Mouse (Mus musculus) liver, embryonic 13.5 days (tissue): ENCODE results near the gene Dppa2. TPM values are rescaled to one million over a fixed set of nuclear protein-coding genes. Genes with fewer than 3 reads are reported as not detected.
"Not testable (repeated sequence)": the region's sequence is repeated elsewhere in the genome, so short reads cannot be mapped to it uniquely, and the experiment has no call there.

Source experiments
- ATAC-seq: fragments of 200-750 bp; cut with Nextera tagmentation; 2 replicates; pipeline ENCODE4 v1.8.0; 2017; ENCODE audit warnings: low read depth, mild to moderate bottlenecking, moderate number of reproducible peaks, moderate library complexity
- DNase-seq: peaks from one replicate; pipeline ENCODE4 v3.0.0; 2022
- H3K27ac ChIP-seq: fragments of 300-500 bp; sonication (generic); 2 replicates; pipeline ENCODE4 v1.5.1; 2015; ENCODE audit warnings: moderate library complexity, mild to moderate bottlenecking, inconsistent platforms
- H3K27me3 ChIP-seq: fragments of 300-500 bp; sonication (generic); 2 replicates; pipeline ENCODE4 v1.6.1; 2015; ENCODE audit warnings: mild to moderate bottlenecking, inconsistent platforms
- H3K36me3 ChIP-seq: fragments of 300-500 bp; sonication (generic); 2 replicates; pipeline ENCODE4 v1.6.1; 2015; ENCODE audit warnings: mild to moderate bottlenecking, inconsistent platforms
- H3K4me1 ChIP-seq: fragments of 300-500 bp; sonication (generic); replicated peaks from 2 replicates; pipeline ENCODE4 v1.6.1; 2015; ENCODE audit warnings: inconsistent platforms
- H3K4me2 ChIP-seq: fragments of 300-500 bp; sonication (generic); 2 replicates; pipeline ENCODE4 v1.6.1; 2015; ENCODE audit warnings: inconsistent platforms, mild to moderate bottlenecking, moderate library complexity
- H3K4me3 ChIP-seq: fragments of 300-500 bp; sonication (generic); replicated peaks from 2 replicates; pipeline ENCODE4 v1.5.1; 2015; ENCODE audit warnings: mild to moderate bottlenecking, inconsistent platforms
- H3K9ac ChIP-seq: fragments of 300-500 bp; sonication (generic); 2 replicates; pipeline ENCODE4 v1.6.1; 2015; ENCODE audit warnings: mild to moderate bottlenecking, inconsistent platforms
- H3K9me3 ChIP-seq: fragments of 300-500 bp; sonication (generic); replicated peaks from 2 replicates; pipeline ENCODE4 v1.6.1; 2016; ENCODE audit warnings: inconsistent platforms
- WGBS: fragments of 180-500 bp; shearing (Covaris S2); methylation state at CpG from one replicate; pipeline ENCODE4 v1.1.7; 2015; ENCODE audit not compliant: insufficient replicate concordance; 5-methylcytosine and 5-hydroxymethylcytosine counted together
- polyA plus RNA-seq: library from polyadenylated mRNA; unstranded; fragments of >200 nt; fragmentation: Nextera tagmentation; extraction: Ambion mirVana; gene quantifications from 2 replicates; pipeline ENCODE4 v1.2.1, GENCODE M21; 2015

The Dppa2 gene
- polyA plus RNA-seq, 1 experiment from 2014 or later: not detected

- Histone ChIP-seq H3K27ac (no peak overlapping the region), H3K4me3 (no peak overlapping the region), H3K36me3 (no peaks in the 10 kb centered on the region), H3K27me3 (no peaks in the 10 kb centered on the region), H3K4me1 (no peaks in the 10 kb centered on the region), H3K9me3 (no peaks in the 10 kb centered on the region), H3K9ac (no peak overlapping the region), H3K4me2 (no peak overlapping the region)
- ATAC-seq (no peak), DNase-seq (no peak)
- 60% methylated on average over 3 of the region's 3 CpGs for WGBS
These were observed 275 bp downstream of the Dppa2 start for GRCm38 (mm10) chr16:48303983-48304382.

GRCm38 (mm10) chr16:48308916-48309315, 5.2 kb downstream of the Dppa2 start:
- not testable (repeated sequence) for H3K4me3 ChIP-seq, DNase-seq, H3K27me3 ChIP-seq, H3K4me2 ChIP-seq, H3K27ac ChIP-seq, H3K4me1 ChIP-seq, H3K9ac ChIP-seq, ATAC-seq, H3K36me3 ChIP-seq, H3K9me3 ChIP-seq
- 80% methylated on average over 10 of the region's 10 CpGs for WGBS

GRCm38 (mm10) chr16:48309912-48310630, 6.4 kb downstream of the Dppa2 start:
- Histone ChIP-seq H3K27ac (no peak overlapping the region), H3K36me3 (no peaks in the 10 kb centered on the region), H3K4me3 (no peak overlapping the region), H3K9me3 (no peaks in the 10 kb centered on the region), H3K4me1 (no peaks in the 10 kb centered on the region), H3K9ac (no peak overlapping the region), H3K27me3 (no peaks in the 10 kb centered on the region), H3K4me2 (no peak overlapping the region)
- DNase-seq (no peak), ATAC-seq (no peak)
- WGBS: 61% methylated on average over 12 of the region's 12 CpGs

GRCm38 (mm10) chr16:48315294-48315693, 11.6 kb downstream of the Dppa2 start:
- Histone ChIP-seq H3K4me3 (no peak overlapping the region), H3K36me3 (no peaks in the 10 kb centered on the region), H3K4me1 (no peaks in the 10 kb centered on the region), H3K27ac (no peak overlapping the region), H3K9me3 (no peaks in the 10 kb centered on the region), H3K9ac (no peak overlapping the region), H3K27me3 (no peaks in the 10 kb centered on the region), H3K4me2 (no peak overlapping the region)
- DNase-seq (no peak), ATAC-seq (no peak)
- WGBS: 68% methylated on average over 3 of the region's 3 CpGs

GRCm38 (mm10) chr16:48320781-48321180, 17.1 kb downstream of the Dppa2 start:
- Histone ChIP-seq H3K4me1 (no peaks in the 10 kb centered on the region), H3K4me3 (no peak overlapping the region), H3K4me2 (no peak overlapping the region), H3K27me3 (no peaks in the 10 kb centered on the region), H3K27ac (no peak overlapping the region), H3K9me3 (no peaks in the 10 kb centered on the region), H3K36me3 (no peaks in the 10 kb centered on the region), H3K9ac (no peak overlapping the region)
- DNase-seq: no peak
- ATAC-seq: no peak
- 94% methylated on average over 6 of the region's 6 CpGs for WGBS

GRCm38 (mm10) chr16:48323133-48323532, 19.4 kb downstream of the Dppa2 start:
- Histone ChIP-seq H3K4me1 (no peaks in the 10 kb centered on the region), H3K27ac (no peak overlapping the region), H3K4me2 (no peak overlapping the region), H3K4me3 (no peak overlapping the region), H3K27me3 (no peaks in the 10 kb centered on the region), H3K9me3 (no peaks in the 10 kb centered on the region), H3K9ac (no peak overlapping the region), H3K36me3 (no peaks in the 10 kb centered on the region)
- ATAC-seq (no peak), DNase-seq (no peak)
- 65% methylated on average over 6 of the region's 6 CpGs for WGBS

- H3K27ac ChIP-seq: no peak overlapping the region
- H3K36me3 ChIP-seq: no peaks in the 10 kb centered on the region
- H3K4me1 ChIP-seq: no peaks in the 10 kb centered on the region
- no peak for DNase-seq
- H3K4me2 ChIP-seq: no peak overlapping the region
- H3K9me3 ChIP-seq: no peaks in the 10 kb centered on the region
- no peak overlapping the region for H3K9ac ChIP-seq
- ATAC-seq: no peak
- WGBS: 66% methylated on average over 8 of the region's 8 CpGs
- H3K27me3 ChIP-seq: no peaks in the 10 kb centered on the region
- no peak overlapping the region for H3K4me3 ChIP-seq
These were observed 20.1 kb downstream of the Dppa2 start for GRCm38 (mm10) chr16:48323602-48324345.

GRCm38 (mm10) chr16:48326903-48327302, 23.2 kb downstream of the Dppa2 start:
- H3K27me3 ChIP-seq: no peaks in the 10 kb centered on the region
- no peaks in the 10 kb centered on the region for H3K9me3 ChIP-seq
- H3K4me3 ChIP-seq: no peak overlapping the region
- H3K9ac ChIP-seq: no peak overlapping the region
- no peak overlapping the region for H3K27ac ChIP-seq
- WGBS: 54% methylated on average over 5 of the region's 5 CpGs
- ATAC-seq: no peak
- no peak for DNase-seq
- no peaks in the 10 kb centered on the region for H3K4me1 ChIP-seq
- H3K36me3 ChIP-seq: no peaks in the 10 kb centered on the region
- H3K4me2 ChIP-seq: no peak overlapping the region

- Histone ChIP-seq H3K4me2 (no peak overlapping the region), H3K9ac (no peak overlapping the region), H3K27me3 (no peaks in the 10 kb centered on the region), H3K36me3 (no peaks in the 10 kb centered on the region), H3K27ac (no peak overlapping the region), H3K9me3 (no peaks in the 10 kb centered on the region), H3K4me3 (no peak overlapping the region), H3K4me1 (no peaks in the 10 kb centered on the region)
- WGBS: 61% methylated on average over 2 of the region's 2 CpGs
- no peak for DNase-seq
- ATAC-seq: no peak
These were observed 24.7 kb downstream of the Dppa2 start for GRCm38 (mm10) chr16:48328420-48328819.

GRCm38 (mm10) chr16:48331822-48332221, 28.1 kb downstream of the Dppa2 start:
- DNase-seq: no peak
- H3K9ac ChIP-seq: no peak overlapping the region
- H3K4me3 ChIP-seq: no peak overlapping the region
- WGBS: 78% methylated on average over 3 of the region's 3 CpGs
- H3K27ac ChIP-seq: no peak overlapping the region
- ATAC-seq: no peak
- no peaks in the 10 kb centered on the region for H3K36me3 ChIP-seq
- no peaks in the 10 kb centered on the region for H3K27me3 ChIP-seq
- no peak overlapping the region for H3K4me2 ChIP-seq
- no peaks in the 10 kb centered on the region for H3K4me1 ChIP-seq
- no peaks in the 10 kb centered on the region for H3K9me3 ChIP-seq

GRCm38 (mm10) chr16:48335326-48335725, 31.6 kb downstream of the Dppa2 start:
- ATAC-seq (no peak), DNase-seq (no peak)
- no peaks in the 10 kb centered on the region for H3K4me1 ChIP-seq
- WGBS: 63% methylated on average over 4 of the region's 4 CpGs
- no peak overlapping the region for H3K27ac ChIP-seq
- no peak overlapping the region for H3K4me2 ChIP-seq
- H3K4me3 ChIP-seq: no peak overlapping the region
- H3K27me3 ChIP-seq: no peaks in the 10 kb centered on the region
- H3K9me3 ChIP-seq: no peaks in the 10 kb centered on the region
- no peak overlapping the region for H3K9ac ChIP-seq
- no peaks in the 10 kb centered on the region for H3K36me3 ChIP-seq

GRCm38 (mm10) chr16:48344193-48344592, 40.5 kb downstream of the Dppa2 start:
- no peaks in the 10 kb centered on the region for H3K4me1 ChIP-seq
- no peak overlapping the region for H3K27ac ChIP-seq
- no peak overlapping the region for H3K9ac ChIP-seq
- WGBS: 58% methylated on average over 2 of the region's 2 CpGs
- ATAC-seq (no peak), DNase-seq (no peak)
- no peaks in the 10 kb centered on the region for H3K36me3 ChIP-seq
- no peaks in the 10 kb centered on the region for H3K27me3 ChIP-seq
- no peak overlapping the region for H3K4me2 ChIP-seq
- H3K9me3 ChIP-seq: no peaks in the 10 kb centered on the region
- no peak overlapping the region for H3K4me3 ChIP-seq
